Mouse (Mus musculus) kidney, adult 9 months (tissue): ENCODE data around the gene R3hdm4.
A peak's percentile ranks its signal among the peaks of the same experiment; 100 is the strongest.

ENCODE experiments used
- DNase-seq: peaks from one replicate; pipeline ENCODE4 v3.0.0; 2022

The R3hdm4 gene

DNA sequence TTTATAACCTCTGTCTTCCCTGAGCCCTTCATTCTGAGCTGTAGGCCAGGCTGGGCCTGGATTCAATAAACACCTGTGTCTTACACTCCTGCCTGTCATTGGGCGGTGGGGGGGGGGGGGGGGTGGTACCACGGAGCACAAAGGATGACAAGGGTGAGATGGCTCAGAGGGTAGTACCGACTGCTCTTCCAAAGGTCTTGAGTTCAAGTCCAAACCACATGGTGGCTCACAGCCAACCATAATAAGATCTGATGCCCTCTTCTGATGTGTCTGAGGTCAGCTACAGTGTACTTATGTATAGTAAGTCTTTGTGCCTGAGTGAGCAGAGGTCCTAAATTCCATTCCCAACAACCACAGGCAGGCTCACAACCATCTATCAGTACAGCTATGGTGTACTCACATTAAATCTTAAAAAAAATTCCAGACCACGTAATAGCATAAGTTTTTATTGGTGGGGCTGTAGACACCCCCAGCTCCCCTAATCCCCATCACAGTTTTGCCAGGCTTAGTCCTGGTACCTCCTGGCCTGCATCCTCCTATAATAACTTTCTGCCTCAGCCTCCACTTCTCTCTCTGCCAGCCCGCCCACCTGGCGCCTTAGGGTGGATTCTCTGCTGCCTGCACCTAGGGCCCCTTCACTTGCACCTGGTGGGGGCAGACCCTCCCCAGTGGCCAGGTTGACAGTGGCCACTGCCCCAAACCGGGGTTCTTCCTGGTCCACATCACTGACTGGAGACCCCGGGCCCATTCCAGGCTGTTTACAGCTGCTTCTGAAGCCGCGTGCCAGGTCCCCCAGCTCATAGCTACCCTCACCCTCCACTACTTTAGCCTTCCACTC, 56.4 kb downstream of the R3hdm4 start:
- DNase-seq: peak; percentile 32

DNA sequence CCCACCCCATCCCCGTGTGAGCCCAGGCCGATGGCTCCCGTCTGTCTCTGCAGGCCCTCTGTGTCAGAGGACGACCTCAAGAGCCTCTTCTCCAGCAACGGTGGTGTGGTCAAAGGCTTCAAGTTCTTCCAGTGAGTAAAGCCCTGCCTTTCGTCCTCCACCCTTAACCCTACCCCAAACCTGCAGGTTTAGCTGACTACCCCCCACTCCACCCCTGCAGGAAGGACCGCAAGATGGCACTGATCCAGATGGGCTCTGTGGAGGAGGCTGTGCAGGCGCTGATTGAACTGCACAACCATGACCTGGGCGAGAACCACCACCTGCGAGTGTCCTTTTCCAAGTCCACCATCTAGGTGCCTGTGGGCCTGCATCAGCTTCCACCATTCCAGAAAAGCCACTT, 58.1 kb downstream of the R3hdm4 start:
- peak; percentile 35 for DNase-seq

DNA sequence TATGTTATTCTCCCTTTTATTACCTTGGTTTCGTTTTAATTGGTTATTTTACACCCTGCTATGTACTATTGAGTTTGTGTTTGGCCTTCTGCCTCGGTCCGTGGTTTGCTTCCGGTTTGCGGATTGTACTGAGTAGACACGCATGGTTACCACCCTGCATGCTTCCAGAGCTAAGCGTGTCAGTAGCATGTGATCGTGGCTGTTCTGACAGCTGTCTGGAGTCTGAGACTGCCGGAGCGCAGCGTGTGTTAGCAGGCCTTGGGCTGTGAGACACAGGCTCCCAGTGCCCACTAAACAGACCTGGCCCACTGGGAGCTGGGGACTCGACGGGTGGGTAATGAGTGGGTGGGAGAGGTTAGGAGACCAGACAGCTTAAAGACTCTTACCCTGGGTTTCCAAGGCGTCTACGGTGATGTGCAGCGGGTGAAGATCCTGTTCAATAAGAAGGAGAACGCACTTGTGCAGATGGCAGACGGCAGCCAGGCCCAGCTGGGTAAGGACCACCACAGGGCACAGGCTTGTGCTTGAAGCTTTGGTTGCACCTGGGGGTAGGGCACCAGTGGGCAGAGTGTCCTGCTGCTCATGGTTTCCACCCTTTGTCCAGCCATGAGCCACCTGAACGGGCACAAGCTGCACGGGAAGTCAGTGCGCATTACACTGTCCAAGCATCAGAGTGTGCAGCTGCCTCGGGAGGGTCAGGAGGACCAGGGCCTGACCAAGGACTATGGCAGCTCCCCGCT, 58.8 kb downstream of the R3hdm4 start:
- peak; percentile 14 for DNase-seq

DNA sequence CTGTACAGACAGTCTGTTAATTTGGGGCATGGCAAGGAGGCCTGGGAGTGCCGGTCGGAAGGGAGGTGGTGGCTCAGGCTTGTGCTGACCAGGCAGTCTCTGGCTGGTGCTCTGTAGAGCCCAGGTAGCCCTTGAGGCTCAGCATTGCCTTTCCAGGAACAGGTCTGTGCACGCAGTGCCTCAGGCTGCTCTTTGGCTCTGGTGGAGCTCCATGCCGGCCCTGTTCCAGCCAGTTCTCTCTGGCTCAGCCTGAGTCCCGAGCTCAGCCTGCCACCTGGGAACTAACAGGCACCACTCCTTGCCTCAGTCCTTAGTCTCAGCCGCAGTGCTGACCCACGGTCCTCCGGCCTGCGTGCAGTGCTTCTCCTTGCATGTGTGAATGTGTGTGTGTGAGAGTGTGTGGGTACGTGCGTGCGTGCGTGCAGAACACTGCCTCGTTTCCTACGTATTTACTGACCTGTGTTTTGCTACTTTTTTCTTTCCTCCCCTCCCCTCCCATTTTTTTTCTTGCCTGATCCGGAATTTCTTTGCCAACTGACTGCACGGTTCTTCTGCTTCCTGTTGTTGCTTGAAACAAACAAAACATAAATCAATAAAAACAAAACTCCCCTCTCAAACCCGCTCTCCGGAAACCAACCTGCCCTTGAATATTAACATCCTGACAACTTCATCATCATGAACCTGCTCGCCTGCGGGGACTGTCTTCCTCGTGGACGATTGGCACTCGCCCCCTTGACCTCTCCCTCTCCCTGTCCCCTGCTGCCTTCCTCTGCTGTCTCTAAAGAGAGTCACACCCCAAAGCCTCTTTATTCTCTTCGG, 59.6 kb downstream of the R3hdm4 start:
- DNase-seq: peak; percentile 76

DNA sequence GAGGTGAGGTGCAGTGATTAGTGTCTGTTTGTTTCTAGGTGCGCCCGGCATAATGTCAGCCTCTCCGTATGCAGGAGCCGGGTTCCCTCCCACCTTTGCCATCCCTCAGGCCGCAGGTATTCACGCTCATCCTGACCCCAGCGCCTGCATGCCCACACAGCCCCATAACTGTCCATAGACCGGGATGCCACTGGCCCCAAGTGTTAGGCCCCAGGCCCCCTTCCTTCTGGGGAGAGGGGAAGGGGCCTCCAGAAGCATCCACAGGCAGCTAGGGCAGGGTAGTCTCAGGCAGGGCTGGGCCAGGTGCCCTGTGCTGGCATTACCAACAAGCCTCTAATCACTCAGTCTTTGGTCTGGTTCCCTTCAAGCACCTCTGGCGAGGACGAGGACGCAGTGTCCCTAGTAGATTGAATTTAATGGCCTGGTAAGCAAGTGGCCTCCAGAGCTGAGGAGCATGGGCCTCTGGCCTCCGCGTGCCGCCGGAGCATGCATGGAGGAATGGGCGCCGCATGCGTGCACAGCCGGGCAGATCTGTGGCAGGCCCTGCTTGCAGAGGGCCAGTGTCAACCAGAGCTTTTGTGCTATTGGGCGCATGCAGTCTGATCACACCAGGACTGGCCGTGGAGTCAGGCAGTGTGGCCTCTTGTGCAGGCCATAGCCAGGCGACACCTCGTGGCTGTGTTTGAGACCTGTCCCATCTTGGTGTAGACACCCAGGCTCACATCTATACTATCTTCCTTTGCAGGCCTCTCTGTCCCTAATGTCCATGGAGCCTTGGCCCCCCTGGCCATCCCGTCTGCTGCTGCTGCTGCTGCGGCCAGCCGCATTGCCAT, 60.7 kb downstream of the R3hdm4 start:
- DNase-seq: peak; percentile 25
